Mouse (Mus musculus): ENCODE results near the gene 4933428G20Rik. TPM values are rescaled to one million over a fixed set of nuclear protein-coding genes. Genes with fewer than 3 reads are reported as not detected.

The 4933428G20Rik gene
- polyA plus RNA-seq, 1 experiment from 2014 or later = not detected

- no peak overlapping the region for H3K27ac ChIP-seq (ENCODE audit: low read depth, low read length)
- H3K4me3 ChIP-seq (ENCODE audit: low read depth, low read length) = no peak overlapping the region
These were observed 51.3 kb downstream of the 4933428G20Rik start for GRCm38 (mm10) chr11:97448611-97449394.

GRCm38 (mm10) chr11:97447979-97448378 is 52.2 kb downstream of the 4933428G20Rik start:
- no peak for DNase-seq (ENCODE audit: low spot score)
- H3K4me3 ChIP-seq (ENCODE audit: low read depth, low read length) = no peak overlapping the region
- WGBS = 72% methylated on average over 7 of the region's 7 CpGs
- H3K4me1 ChIP-seq (ENCODE audit: control insufficient read depth, insufficient read depth, low read length) = peaks cover 15% of the 10 kb centered on the region
- H3K27ac ChIP-seq (ENCODE audit: low read depth, low read length) = no peak overlapping the region
- peaks cover 8% of the 10 kb centered on the region; the same call in 1 of the 2 replicates for H3K36me3 ChIP-seq (ENCODE audit: control insufficient read depth, insufficient read depth, low read length)
- H3K9me3 ChIP-seq (replicated peaks; ENCODE audit: control insufficient read depth, low read length) = no peaks in the 10 kb centered on the region
- H3K4me2 ChIP-seq (ENCODE audit: low read length) = no peak overlapping the region
- H3K9ac ChIP-seq (ENCODE audit: low read length) = no peak overlapping the region
- no peak for ATAC-seq
- no peaks in the 10 kb centered on the region for H3K27me3 ChIP-seq (replicated peaks; ENCODE audit: control insufficient read depth, insufficient read depth, low read length)

More at GRCm38 (mm10) chr11:97448611-97449394, 51.3 kb downstream of the 4933428G20Rik start:
- Histone ChIP-seq H3K9ac (ENCODE audit: low read length) (no peak overlapping the region), H3K27me3 (replicated peaks; ENCODE audit: control insufficient read depth, insufficient read depth, low read length) (no peaks in the 10 kb centered on the region), H3K9me3 (replicated peaks; ENCODE audit: control insufficient read depth, low read length) (no peaks in the 10 kb centered on the region), H3K36me3 (ENCODE audit: control insufficient read depth, insufficient read depth, low read length) (peaks cover 8% of the 10 kb centered on the region; the same call in 1 of the 2 replicates), H3K4me1 (ENCODE audit: control insufficient read depth, insufficient read depth, low read length) (peaks cover 20% of the 10 kb centered on the region), H3K4me2 (ENCODE audit: low read length) (no peak overlapping the region)
- DNase-seq (ENCODE audit: low spot score) (no peak), ATAC-seq (no peak)
- 90% methylated on average over 11 of the region's 11 CpGs for WGBS

- Histone ChIP-seq H3K27me3 (replicated peaks; ENCODE audit: control insufficient read depth, insufficient read depth, low read length) (no peaks in the 10 kb centered on the region; the same call in 1 of the 2 replicates), H3K9me3 (replicated peaks; ENCODE audit: control insufficient read depth, low read length) (no peaks in the 10 kb centered on the region), H3K36me3 (ENCODE audit: control insufficient read depth, insufficient read depth, low read length) (no peaks in the 10 kb centered on the region), H3K9ac (ENCODE audit: low read length) (no peak overlapping the region), H3K4me1 (ENCODE audit: control insufficient read depth, insufficient read depth, low read length) (peaks cover 15% of the 10 kb centered on the region), H3K27ac (ENCODE audit: low read depth, low read length) (no peak overlapping the region), H3K4me2 (ENCODE audit: low read length) (no peak overlapping the region), H3K4me3 (ENCODE audit: low read depth, low read length) (no peak overlapping the region)
- WGBS = 72% methylated on average over 4 of the region's 4 CpGs
- no peak for DNase-seq (ENCODE audit: low spot score)
- no peak for ATAC-seq
These were observed 54.1 kb downstream of the 4933428G20Rik start for GRCm38 (mm10) chr11:97445999-97446511.

GRCm38 (mm10) chr11:97445596-97445995 is 54.5 kb downstream of the 4933428G20Rik start:
- Histone ChIP-seq H3K27me3 (replicated peaks; ENCODE audit: control insufficient read depth, insufficient read depth, low read length) (peaks cover under 1% of the 10 kb centered on the region; the same call in 1 of the 2 replicates), H3K4me3 (ENCODE audit: low read depth, low read length) (no peak overlapping the region), H3K9ac (ENCODE audit: low read length) (no peak overlapping the region), H3K4me1 (ENCODE audit: control insufficient read depth, insufficient read depth, low read length) (peaks cover 15% of the 10 kb centered on the region), H3K4me2 (ENCODE audit: low read length) (no peak overlapping the region), H3K36me3 (ENCODE audit: control insufficient read depth, insufficient read depth, low read length) (no peaks in the 10 kb centered on the region), H3K27ac (ENCODE audit: low read depth, low read length) (no peak overlapping the region), H3K9me3 (replicated peaks; ENCODE audit: control insufficient read depth, low read length) (no peaks in the 10 kb centered on the region)
- ATAC-seq (no peak), DNase-seq (ENCODE audit: low spot score) (no peak)
- WGBS = 81% methylated on average over 6 of the region's 6 CpGs

GRCm38 (mm10) chr11:97442891-97443675 is 57.1 kb downstream of the 4933428G20Rik start:
- Histone ChIP-seq H3K27me3 (replicated peaks; ENCODE audit: control insufficient read depth, insufficient read depth, low read length) (peaks cover 19% of the 10 kb centered on the region), H3K27ac (ENCODE audit: low read depth, low read length) (no peak overlapping the region), H3K4me1 (ENCODE audit: control insufficient read depth, insufficient read depth, low read length) (peaks cover 11% of the 10 kb centered on the region), H3K4me2 (ENCODE audit: low read length) (no peak overlapping the region), H3K9me3 (replicated peaks; ENCODE audit: control insufficient read depth, low read length) (no peaks in the 10 kb centered on the region), H3K9ac (ENCODE audit: low read length) (no peak overlapping the region), H3K36me3 (ENCODE audit: control insufficient read depth, insufficient read depth, low read length) (no peaks in the 10 kb centered on the region), H3K4me3 (ENCODE audit: low read depth, low read length) (no peak overlapping the region)
- 83% methylated on average over 11 of the region's 11 CpGs for WGBS
- no peak for ATAC-seq
- no peak for DNase-seq (ENCODE audit: low spot score)

GRCm38 (mm10) chr11:97441658-97442125 is 58.4 kb downstream of the 4933428G20Rik start:
- ATAC-seq (no peak), DNase-seq (ENCODE audit: low spot score) (no peak)
- Histone ChIP-seq H3K9me3 (replicated peaks; ENCODE audit: control insufficient read depth, low read length) (no peaks in the 10 kb centered on the region), H3K9ac (ENCODE audit: low read length) (no peak overlapping the region), H3K4me2 (ENCODE audit: low read length) (no peak overlapping the region), H3K4me3 (ENCODE audit: low read depth, low read length) (no peak overlapping the region), H3K27me3 (replicated peaks; ENCODE audit: control insufficient read depth, insufficient read depth, low read length) (peaks cover 19% of the 10 kb centered on the region), H3K36me3 (ENCODE audit: control insufficient read depth, insufficient read depth, low read length) (no peaks in the 10 kb centered on the region), H3K27ac (ENCODE audit: low read depth, low read length) (no peak overlapping the region), H3K4me1 (ENCODE audit: control insufficient read depth, insufficient read depth, low read length) (peaks cover 11% of the 10 kb centered on the region)
- WGBS = 4% methylated on average over 3 of the region's 3 CpGs

GRCm38 (mm10) chr11:97441036-97441657 is 59.0 kb downstream of the 4933428G20Rik start:
- Histone ChIP-seq H3K4me2 (ENCODE audit: low read length) (no peak overlapping the region), H3K9ac (ENCODE audit: low read length) (no peak overlapping the region), H3K27ac (ENCODE audit: low read depth, low read length) (no peak overlapping the region), H3K4me1 (ENCODE audit: control insufficient read depth, insufficient read depth, low read length) (peaks cover 11% of the 10 kb centered on the region), H3K9me3 (replicated peaks; ENCODE audit: control insufficient read depth, low read length) (no peaks in the 10 kb centered on the region), H3K27me3 (replicated peaks; ENCODE audit: control insufficient read depth, insufficient read depth, low read length) (peaks cover 19% of the 10 kb centered on the region), H3K36me3 (ENCODE audit: control insufficient read depth, insufficient read depth, low read length) (no peaks in the 10 kb centered on the region), H3K4me3 (ENCODE audit: low read depth, low read length) (no peak overlapping the region)
- 0 out of 2 replicates have a peak, but pooled peaks have one; percentile 29 for ATAC-seq
- WGBS = 35% methylated on average over 15 of the region's 15 CpGs
- DNase-seq (ENCODE audit: low spot score) = peak; percentile 62

All from forebrain, embryonic 14.5 days (tissue).